ENCODE assay signal across 11 mouse cellular contexts in the genomic region with DNA sequence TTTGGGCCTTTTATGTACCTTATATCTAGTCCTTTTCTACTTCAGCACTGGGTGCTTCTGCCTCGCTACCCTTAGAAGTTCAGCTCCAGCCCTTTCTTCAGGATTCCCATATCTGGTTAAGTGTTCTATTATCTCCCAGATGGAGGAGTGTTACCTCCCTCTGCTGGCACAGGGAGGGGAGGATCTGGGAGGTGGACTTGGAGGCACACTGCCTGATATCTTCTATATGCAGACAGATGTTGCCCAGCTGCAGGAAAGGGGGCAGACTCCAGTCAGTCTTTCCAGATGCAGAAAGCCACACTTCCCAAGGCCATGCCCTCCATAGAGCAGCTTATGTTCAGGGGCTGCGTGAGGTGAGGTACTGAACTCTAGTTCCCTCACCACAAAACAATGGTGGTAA.
DNase-seq lines count a peak whose midpoint lies in the region; ATAC-seq and TF ChIP-seq lines count a peak whose summit lies in the region.
"Had no signal": no experiment of that assay in that cellular context is flagged by ENCODE, and none has a peak within 500 bp of the region (broad histone marks: within the 10 kb centered on the region; RNA-seq: fewer than 3 reads in every experiment).

No protein-coding gene starts in this region.

- H3K4me1 ChIP-seq in heart, embryonic 12.5 days (replicated peaks) = peaks cover 19% of the 10 kb centered on the region
- no peaks in the 10 kb centered on the region for H3K4me1 ChIP-seq in lung, embryonic 14.5 days (ENCODE audit: insufficient read depth)
- H3K4me1 ChIP-seq in embryonic facial prominence, embryonic 14.5 days (ENCODE audit: control insufficient read depth, insufficient read depth, low read length) = no peaks in the 10 kb centered on the region
- H3K4me1 ChIP-seq: limb, embryonic 15.5 days had no signal

- H3K27ac ChIP-seq in heart, embryonic 12.5 days (ENCODE audit: poor library complexity, severe bottlenecking) = no peak overlapping the region
- no peak overlapping the region for H3K27ac ChIP-seq in lung, embryonic 14.5 days (ENCODE audit: low read depth)
- no peak overlapping the region for H3K27ac ChIP-seq in embryonic facial prominence, embryonic 14.5 days (replicated peaks; ENCODE audit: low read depth, low read length)
- H3K27ac ChIP-seq: limb, embryonic 15.5 days had no signal

- no peak overlapping the region for H3K9ac ChIP-seq in heart, embryonic 12.5 days
- H3K9ac ChIP-seq in lung, embryonic 14.5 days = no peak overlapping the region
- no peak overlapping the region for H3K9ac ChIP-seq in embryonic facial prominence, embryonic 14.5 days (ENCODE audit: low read depth, low read length)
- H3K9ac ChIP-seq: limb, embryonic 15.5 days had no signal

- no peak overlapping the region for H3K4me3 ChIP-seq in heart, embryonic 12.5 days
- no peak overlapping the region for H3K4me3 ChIP-seq in lung, embryonic 14.5 days (ENCODE audit: low read depth, low read length)
- no peak overlapping the region for H3K4me3 ChIP-seq in embryonic facial prominence, embryonic 14.5 days (ENCODE audit: low read depth, low read length)
- H3K4me3 ChIP-seq: limb, embryonic 15.5 days had no signal

- H3K4me2 ChIP-seq in heart, embryonic 12.5 days = no peak overlapping the region
- no peak overlapping the region for H3K4me2 ChIP-seq in lung, embryonic 14.5 days
- no peak overlapping the region for H3K4me2 ChIP-seq in embryonic facial prominence, embryonic 14.5 days (ENCODE audit: low read depth, low read length)
- H3K4me2 ChIP-seq: limb, embryonic 15.5 days; midbrain, embryonic 11.5 days had no signal

- TF ChIP-seq CTCF in lung, embryonic 14.5 days (IDR thresholded peaks at IDR 0.05; ENCODE audit: low read depth) = peak; percentile 50

- no peaks in the 10 kb centered on the region for H3K36me3 ChIP-seq in heart, embryonic 12.5 days
- no peaks in the 10 kb centered on the region for H3K36me3 ChIP-seq in lung, embryonic 14.5 days (ENCODE audit: insufficient read depth)
- H3K36me3 ChIP-seq in embryonic facial prominence, embryonic 14.5 days (ENCODE audit: control insufficient read depth, insufficient read depth, low read length) = no peaks in the 10 kb centered on the region
- H3K36me3 ChIP-seq: G1E; limb, embryonic 15.5 days had no signal

- no peaks in the 10 kb centered on the region for H3K9me3 ChIP-seq in heart, embryonic 12.5 days (replicated peaks)
- no peaks in the 10 kb centered on the region for H3K9me3 ChIP-seq in lung, embryonic 14.5 days (ENCODE audit: low read depth, low read length)
- H3K9me3 ChIP-seq in embryonic facial prominence, embryonic 14.5 days (ENCODE audit: control insufficient read depth, low read length) = no peaks in the 10 kb centered on the region
- H3K9me3 ChIP-seq: limb, embryonic 15.5 days had no signal

- intact Hi-C loops in heart, postnatal 14 days (cut with DNase I) = no loop called here

- H3K27me3 ChIP-seq in heart, embryonic 12.5 days (replicated peaks) = no peaks in the 10 kb centered on the region
- H3K27me3 ChIP-seq in lung, embryonic 14.5 days (ENCODE audit: insufficient read depth, low read length) = no peaks in the 10 kb centered on the region
- no peaks in the 10 kb centered on the region for H3K27me3 ChIP-seq in embryonic facial prominence, embryonic 14.5 days (replicated peaks; ENCODE audit: control insufficient read depth, insufficient read depth, low read length)
- H3K27me3 ChIP-seq: limb, embryonic 15.5 days had no signal

- DNase-seq in heart, postnatal 14 days = peak; percentile 7 to 8
- peak; percentile 35 for DNase-seq in lung, embryonic 14.5 days
- DNase-seq in lung, postnatal 25 days (ENCODE audit: low spot score) = no peak
- DNase-seq in embryonic facial prominence, embryonic 14.5 days (ENCODE audit: low spot score) = peak; percentile 19
- peak; percentile 41 for DNase-seq in lung, postnatal 36 days
- DNase-seq in urinary bladder, postnatal 10 days (ENCODE audit: low spot score) = no peak
- DNase-seq: thymus, postnatal 4 days had no signal

- ATAC-seq in heart, embryonic 12.5 days (ENCODE audit: insufficient number of reproducible peaks, low FRiP score) = no peak
- no peak; the same call in 1 of the 2 replicates for ATAC-seq in lung, embryonic 14.5 days (ENCODE audit: insufficient read depth)
- ATAC-seq in embryonic facial prominence, embryonic 14.5 days (ENCODE audit: low read depth) = no peak

- 45% methylated on average over 2 of the region's 2 CpGs for WGBS in heart, embryonic 12.5 days
- 67% methylated on average over 2 of the region's 2 CpGs for WGBS in lung, embryonic 14.5 days
- 54% methylated on average over 2 of the region's 2 CpGs for WGBS in embryonic facial prominence, embryonic 14.5 days

Comparison
In these comparisons a context has a peak if more than half of its experiments do, and no peak if none do; other contexts are left out.
1. DNase-seq: peak in heart, postnatal 14 days (2 of 2), lung, embryonic 14.5 days (single experiment), embryonic facial prominence, embryonic 14.5 days (single experiment) and lung, postnatal 36 days (single experiment); none in lung, postnatal 25 days (single experiment) and urinary bladder, postnatal 10 days (single experiment).